Mouse (Mus musculus) lung, adult 2 months (tissue): Measurements from ENCODE around the gene Naglu. TPM values are rescaled to one million over a fixed set of nuclear protein-coding genes. Genes with fewer than 3 reads are reported as not detected.

Experiments
- DNase-seq: peaks from one replicate; pipeline ENCODE4 v3.0.0; 2022
- H3K4me1 ChIP-seq: fragments of 200-500 bp; 2 replicates; pipeline ENCODE4 v1.6.1; 2011; ENCODE audit warnings: low read length; ENCODE audit not compliant: control insufficient read depth, insufficient read depth
- H3K4me3 ChIP-seq: fragments of 200-500 bp; replicated peaks from 2 replicates; pipeline ENCODE3; 2011; ENCODE audit warnings: low read depth, mild to moderate bottlenecking, control low read depth, low read length; ENCODE audit errors: extremely low read depth
- CTCF ChIP-seq: fragments of 200-500 bp; IDR thresholded peaks from 2 replicates; pipeline ENCODE4 v1.5.1; 2011; ENCODE audit warnings: mild to moderate bottlenecking, low read length, control low read depth; ENCODE audit not compliant: insufficient read depth
- POLR2A ChIP-seq: fragments of 200-500 bp; IDR thresholded peaks from 2 replicates; pipeline ENCODE4 v1.6.1; 2011; ENCODE audit warnings: low read depth, mild to moderate bottlenecking, control low read depth, low read length, borderline replicate concordance; ENCODE audit errors: extremely low read depth
- WGBS: fragments of 180-500 bp; shearing (Covaris S2); methylation state at CpG from one replicate; pipeline ENCODE4 v1.1.7; 2018; 5-methylcytosine and 5-hydroxymethylcytosine counted together
- polyA plus RNA-seq: library from polyadenylated mRNA; depleted of rRNA; stranded (reverse); fragments of >200 nt; gene quantifications from 2 replicates; pipeline ENCODE4 v1.2.3, GENCODE M21; 2012

Naglu gene
- polyA plus RNA-seq, 1 experiment, result 32.2 TPM

DNA sequence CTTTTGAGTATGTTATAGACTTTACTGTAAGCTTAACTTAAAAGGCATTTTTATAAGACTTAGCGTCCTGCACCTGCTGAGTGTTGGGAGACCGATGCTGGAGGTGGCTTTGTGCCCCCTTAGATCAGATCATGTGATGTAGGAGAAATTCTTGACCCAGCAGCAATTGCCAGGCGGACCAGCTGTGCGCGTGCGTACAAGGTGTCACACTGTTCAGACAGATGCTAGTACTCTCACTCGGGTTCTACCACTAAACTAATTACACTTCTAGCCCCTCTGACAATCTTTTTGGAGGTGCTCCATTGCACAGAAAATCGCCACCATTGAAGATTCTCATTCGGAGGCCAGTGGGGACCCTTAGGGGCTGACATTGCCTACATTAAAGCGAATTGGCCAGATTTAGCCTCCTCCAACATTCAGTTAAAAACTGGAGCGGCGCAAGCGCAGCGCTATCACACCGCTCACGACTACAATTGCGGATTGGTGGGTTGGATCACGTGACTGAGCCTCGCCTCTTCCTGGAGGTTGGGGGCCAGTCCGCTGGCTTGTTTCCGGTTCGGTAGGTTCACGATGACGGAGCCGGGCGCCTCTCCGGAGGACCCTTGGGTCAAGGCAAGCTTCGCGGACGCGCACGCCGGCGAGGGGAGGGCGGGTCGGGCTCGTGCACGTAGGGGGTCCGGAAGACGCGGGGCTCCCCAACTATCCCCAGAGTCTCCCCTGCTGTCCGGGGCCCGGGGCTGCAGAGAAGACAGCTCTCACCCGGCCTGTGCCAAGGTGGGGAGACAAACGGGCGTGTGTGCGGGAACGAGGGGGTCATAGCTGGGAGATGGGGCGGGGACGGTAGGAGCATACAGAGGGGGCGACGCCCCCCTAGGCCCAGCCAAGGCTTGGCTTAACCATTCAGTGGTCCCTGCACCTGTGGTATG lies 17.2 kb downstream of the Naglu start, which contains the start of gene Mlx:
Gene Mlx, plus strand, starts transcription at position 522 of the 926 bp plus-strand sequence.
- TF ChIP-seq POLR2A (peak; percentile 76; the same call in 1 of the 2 replicates), CTCF (no peak)
- DNase-seq, result peak; percentile 85
- Histone ChIP-seq H3K4me3 (peak within 1 kb of the TSS; percentile 85), H3K4me1 (peaks cover 12% of the 10 kb centered on the region)
- 1% methylated on average over 52 of the region's 52 CpGs for WGBS

DNA sequence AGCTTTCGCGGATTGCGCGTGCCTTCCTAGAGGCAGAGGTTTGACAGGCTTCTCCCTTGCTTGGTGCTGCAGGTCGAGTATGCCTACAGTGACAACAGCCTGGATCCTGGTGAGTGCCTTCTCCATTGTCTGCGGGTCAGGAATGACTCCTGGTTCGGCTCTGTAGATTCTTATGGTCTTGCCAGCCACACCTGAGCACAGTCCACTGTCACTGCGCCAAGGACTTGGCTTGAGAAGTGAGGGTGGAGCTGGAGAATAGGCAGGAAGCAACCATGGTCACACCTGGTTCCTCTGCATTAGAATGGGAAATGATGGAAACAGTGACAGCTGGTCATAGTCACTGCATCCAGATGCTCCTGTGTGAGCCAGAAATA lies 17.9 kb downstream of the Naglu start:
- H3K4me3 ChIP-seq, result peak overlapping the region; percentile 85
- WGBS, result 6% methylated on average over 8 of the region's 8 CpGs
- TF ChIP-seq POLR2A (no peak), CTCF (no peak)
- no peak for DNase-seq
- peaks cover 12% of the 10 kb centered on the region for H3K4me1 ChIP-seq

DNA sequence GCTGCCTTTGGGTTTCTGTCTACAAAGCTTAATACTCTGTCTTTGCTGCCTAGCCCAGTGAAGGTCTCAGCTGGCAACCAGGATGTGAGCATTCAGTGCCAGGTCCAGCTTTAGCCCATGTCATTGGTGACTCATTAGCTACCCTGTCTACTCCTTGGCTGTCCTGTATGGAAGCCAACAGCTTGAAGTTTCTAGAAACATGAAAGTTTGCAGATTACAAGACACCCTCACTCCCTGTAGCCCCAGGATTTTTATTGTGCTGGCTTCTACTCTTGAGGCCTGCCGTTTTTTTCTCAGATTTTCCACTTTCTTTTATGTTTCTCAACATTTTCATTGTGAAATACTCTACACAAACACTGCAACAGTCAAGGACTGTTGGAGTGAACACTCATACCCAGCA lies 20.1 kb downstream of the Naglu start:
- peaks cover 12% of the 10 kb centered on the region for H3K4me1 ChIP-seq
- H3K4me3 ChIP-seq, result no peak overlapping the region
- no peak for DNase-seq
- TF ChIP-seq CTCF, result no peak
- no peak for TF ChIP-seq POLR2A
- 85% methylated on average over 1 of the region's 1 CpGs for WGBS

DNA sequence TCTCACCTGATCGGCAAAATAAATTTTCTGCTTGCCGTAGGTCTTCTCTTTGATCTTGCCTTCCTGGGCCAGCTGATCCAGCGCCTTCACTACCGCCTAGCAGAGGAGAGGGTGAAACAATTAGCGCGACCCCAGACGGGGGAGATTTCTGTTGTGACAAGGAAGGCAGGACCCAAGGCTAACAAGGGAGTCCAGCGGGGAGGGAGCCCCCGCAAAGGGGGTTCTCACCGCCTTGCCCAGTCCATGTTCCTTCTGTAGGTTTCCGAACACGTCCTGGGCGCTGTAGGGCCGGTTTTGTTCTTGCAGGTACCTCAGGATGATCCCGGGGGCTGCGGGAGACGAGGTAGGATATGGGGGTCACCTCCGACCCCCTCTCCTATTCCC lies 25.1 kb downstream of the Naglu start:
- no peak for DNase-seq
- H3K4me3 ChIP-seq, result peak overlapping the region; percentile 91
- TF ChIP-seq CTCF (no peak), POLR2A (no peak)
- peaks cover 4% of the 10 kb centered on the region for H3K4me1 ChIP-seq
- 2% methylated on average over 18 of the region's 18 CpGs for WGBS

DNA sequence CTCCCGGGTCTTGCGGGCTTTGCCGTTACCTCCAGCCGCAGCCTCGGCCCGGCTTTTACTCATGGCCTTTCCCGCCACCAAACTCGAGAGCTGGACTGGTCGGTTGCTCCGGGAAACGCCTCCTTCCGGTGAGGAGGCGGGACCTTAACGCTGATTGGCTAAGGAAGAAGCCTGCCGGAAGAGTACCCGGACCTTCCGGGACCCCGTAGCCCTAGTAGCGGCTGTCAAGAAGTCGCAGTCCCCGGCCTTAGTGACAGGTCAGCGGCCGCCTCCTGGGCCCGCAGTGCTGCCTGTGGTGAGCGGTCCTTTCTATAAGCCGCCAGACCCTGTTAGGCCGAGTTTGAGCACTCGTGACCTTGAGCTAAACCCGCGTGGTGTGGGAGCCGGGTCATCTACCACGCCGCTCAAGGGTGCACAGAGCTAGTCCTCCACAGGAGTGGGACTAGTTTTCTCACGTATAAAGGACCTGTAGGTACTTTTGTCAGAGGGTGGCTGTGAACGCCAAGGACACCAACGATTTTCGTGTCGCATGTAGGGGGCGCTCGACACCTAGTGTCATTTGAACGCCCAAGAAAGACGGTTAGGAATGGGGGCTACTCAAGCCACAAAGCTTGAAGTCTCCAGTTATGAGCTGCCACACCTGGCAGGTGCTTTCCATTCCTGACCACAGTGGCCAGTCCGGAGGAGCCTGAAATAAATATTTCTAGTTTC lies 25.7 kb downstream of the Naglu start, which contains the start of gene Psmc3ip:
Gene Psmc3ip, minus strand, starts transcription at position 123 of the 711 bp plus-strand sequence.
- under 1% methylated on average over 43 of the region's 43 CpGs for WGBS
- DNase-seq, result peak; percentile 95
- Histone ChIP-seq H3K4me3 (peak within 1 kb of the TSS; percentile 91), H3K4me1 (peaks cover 4% of the 10 kb centered on the region)
- TF ChIP-seq POLR2A (peak; percentile 74; the same call in 1 of the 2 replicates), CTCF (peak; percentile 84)

DNA sequence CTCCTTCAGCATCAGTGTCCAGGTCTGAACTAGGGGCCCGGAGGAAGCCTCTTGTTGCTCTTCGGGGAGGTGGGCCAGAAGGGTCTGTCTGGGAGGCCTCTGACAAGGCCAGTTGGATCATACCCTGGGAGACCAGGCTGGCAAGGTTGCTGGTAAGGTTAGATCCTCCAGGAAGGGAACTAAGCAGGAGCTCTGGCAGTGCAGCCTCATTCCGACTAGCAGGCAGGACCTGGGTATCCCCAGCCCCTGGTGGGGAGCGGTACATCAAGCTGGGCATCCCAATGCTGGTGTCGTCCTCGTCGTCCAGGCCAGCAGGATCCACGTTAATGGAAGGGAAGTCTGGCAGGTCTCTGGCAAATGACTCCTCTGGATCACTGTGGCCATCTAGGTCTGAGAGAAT lies 28.4 kb downstream of the Naglu start:
- WGBS, result 85% methylated on average over 8 of the region's 8 CpGs
- no peak for TF ChIP-seq POLR2A
- TF ChIP-seq CTCF, result no peak
- no peak for DNase-seq
- no peak overlapping the region for H3K4me3 ChIP-seq
- H3K4me1 ChIP-seq, result peaks cover 4% of the 10 kb centered on the region

DNA sequence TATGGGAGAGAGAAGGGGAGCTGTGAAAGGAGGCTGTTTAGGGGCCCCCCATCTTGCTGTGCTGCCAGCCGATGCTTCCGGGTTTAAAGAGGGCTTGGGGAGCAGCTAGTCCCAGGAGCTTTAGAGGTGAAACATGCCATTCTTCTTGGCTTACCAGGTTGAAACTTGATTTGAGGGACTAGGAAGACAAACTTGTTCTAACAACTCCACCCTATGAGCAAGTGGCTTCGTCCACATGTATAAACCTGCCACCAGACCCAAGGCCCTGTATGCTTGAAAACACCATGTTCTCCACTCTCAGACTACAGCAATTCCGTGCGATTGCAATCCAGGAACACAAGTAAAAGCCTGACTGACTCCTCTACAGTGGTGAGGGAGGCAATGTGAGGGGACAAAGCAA lies 33.2 kb downstream of the Naglu start:
- TF ChIP-seq POLR2A, result no peak
- no peak for TF ChIP-seq CTCF
- H3K4me1 ChIP-seq, result no peaks in the 10 kb centered on the region
- WGBS, result 82% methylated on average over 5 of the region's 5 CpGs
- DNase-seq, result no peak
- no peak overlapping the region for H3K4me3 ChIP-seq

DNA sequence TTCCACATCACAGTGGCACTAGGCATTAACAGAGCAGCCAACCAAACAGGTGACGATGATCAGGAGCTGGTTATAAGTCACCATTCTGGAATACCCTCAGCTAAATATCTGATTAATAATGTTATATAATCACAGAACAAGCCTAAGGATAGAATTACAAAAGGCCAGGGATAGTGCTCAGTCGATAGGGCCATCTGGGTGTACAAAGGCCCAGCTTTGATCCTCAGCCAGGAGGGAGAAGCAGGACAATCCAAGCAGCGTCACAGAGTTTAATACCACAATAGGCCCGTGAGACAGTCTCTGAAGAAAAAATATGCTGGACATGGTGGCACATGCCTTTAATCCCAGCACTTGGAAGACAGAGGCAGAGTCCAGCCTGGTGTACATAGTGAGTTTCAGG lies 39.5 kb downstream of the Naglu start:
- WGBS, result 63% methylated on average over 4 of the region's 4 CpGs

DNA sequence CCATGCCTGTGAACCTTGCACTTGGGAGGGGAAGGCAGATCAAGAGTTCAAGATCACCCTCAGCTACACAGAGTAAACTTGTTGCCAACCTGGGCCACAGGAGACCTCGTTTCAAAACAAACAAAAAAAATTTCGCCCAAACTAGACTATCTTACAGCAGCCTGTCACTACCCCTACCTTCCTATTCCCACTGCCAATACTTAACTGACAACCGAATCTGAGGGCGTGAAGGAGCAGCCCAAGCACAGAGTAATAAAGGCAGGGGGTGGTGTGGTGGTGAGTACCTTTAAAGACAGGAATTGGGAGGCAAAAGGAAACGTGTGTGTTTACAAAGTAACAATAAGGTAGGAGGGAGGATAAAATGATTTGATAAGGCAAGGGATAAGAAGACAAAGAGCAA lies 40.9 kb downstream of the Naglu start:
- TF ChIP-seq CTCF (no peak), POLR2A (no peak)
- WGBS, result 40% methylated on average over 5 of the region's 5 CpGs
- no peak overlapping the region for H3K4me3 ChIP-seq
- no peak for DNase-seq
- H3K4me1 ChIP-seq, result peaks cover 4% of the 10 kb centered on the region; the same call in 1 of the 2 replicates

More for the DNA sequence above, 39.5 kb downstream of the Naglu start:
- no peak for TF ChIP-seq POLR2A
- Histone ChIP-seq H3K4me3 (no peak overlapping the region), H3K4me1 (peaks cover 4% of the 10 kb centered on the region; the same call in 1 of the 2 replicates)
- DNase-seq, result no peak

DNA sequence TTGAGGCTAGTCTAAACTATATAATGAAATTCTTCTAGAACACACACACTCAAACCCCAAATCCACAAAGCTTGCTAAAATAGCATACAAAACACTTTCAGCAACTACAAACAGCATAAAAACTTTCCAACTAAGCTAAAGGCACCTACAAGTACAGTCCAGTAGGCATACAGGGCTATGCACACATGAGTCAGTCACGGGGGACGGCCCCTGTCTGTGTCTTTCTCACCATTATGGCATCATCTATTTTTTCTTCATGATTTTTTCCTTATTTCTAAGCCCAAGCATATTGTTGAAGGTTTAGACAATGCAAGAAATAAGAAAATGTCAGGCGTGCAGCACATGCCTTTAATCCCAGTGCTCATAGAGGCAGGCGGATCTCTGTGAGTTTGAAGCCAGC lies 41.4 kb downstream of the Naglu start:
- no peak for TF ChIP-seq POLR2A
- no peak for TF ChIP-seq CTCF
- DNase-seq, result no peak
- WGBS, result 77% methylated on average over 4 of the region's 4 CpGs
- H3K4me3 ChIP-seq, result no peak overlapping the region
- H3K4me1 ChIP-seq, result peaks cover 4% of the 10 kb centered on the region; the same call in 1 of the 2 replicates
